Mouse (Mus musculus) gonadal fat pad, adult 2 months (tissue): ENCODE data around the gene Gns. TPM values are rescaled to one million over a fixed set of nuclear protein-coding genes. Genes with fewer than 3 reads are reported as not detected.
A peak's percentile ranks its signal among the peaks of the same experiment; 100 is the strongest.
"Not testable (repeated sequence)": the region's sequence is repeated elsewhere in the genome, so short reads cannot be mapped to it uniquely, and the experiment has no call there.

Experiments
- DNase-seq: peaks from one replicate; pipeline ENCODE4 v3.0.0-alpha.2; 2012; ENCODE audit warnings: low read depth
- polyA plus RNA-seq: library from polyadenylated mRNA; depleted of rRNA; stranded (reverse); fragments of >200 nt; gene quantifications from 2 replicates; pipeline ENCODE4 v1.2.3, GENCODE M21; 2012; rRNA removed

Gns gene
- 91.2 and 161 TPM in 2 replicates for polyA plus RNA-seq

- DNase-seq: no peak
Observed at GRCm38 (mm10) chr10:121364801-121365564, at the start of gene Gns. Gns (plus strand) TSS chr10:121365090.

GRCm38 (mm10) chr10:121315321-121316283 lies 49.3 kb upstream of the Gns start:
- DNase-seq: no peak

- no peak for DNase-seq
Observed at GRCm38 (mm10) chr10:121316361-121316760, 48.5 kb upstream of the Gns start.

- DNase-seq: no peak
Observed at GRCm38 (mm10) chr10:121318397-121318950, 46.4 kb upstream of the Gns start.

- DNase-seq: peak; percentile 54
Observed at GRCm38 (mm10) chr10:121323493-121323892, 41.4 kb upstream of the Gns start.

GRCm38 (mm10) chr10:121326167-121326566 lies 38.7 kb upstream of the Gns start:
- no peak for DNase-seq

GRCm38 (mm10) chr10:121329586-121329985 lies 35.3 kb upstream of the Gns start:
- DNase-seq: no peak

GRCm38 (mm10) chr10:121330940-121331339 lies 34.0 kb upstream of the Gns start:
- DNase-seq: no peak

GRCm38 (mm10) chr10:121334576-121334975 lies 30.3 kb upstream of the Gns start:
- DNase-seq: no peak

GRCm38 (mm10) chr10:121336536-121336935 lies 28.4 kb upstream of the Gns start:
- DNase-seq: not testable (repeated sequence)

GRCm38 (mm10) chr10:121340754-121341593 lies 23.9 kb upstream of the Gns start:
- no peak for DNase-seq

GRCm38 (mm10) chr10:121342260-121342659 lies 22.6 kb upstream of the Gns start:
- DNase-seq: no peak

GRCm38 (mm10) chr10:121343867-121344266 lies 21.0 kb upstream of the Gns start:
- DNase-seq: no peak

GRCm38 (mm10) chr10:121349244-121349643 lies 15.6 kb upstream of the Gns start:
- DNase-seq: no peak

- DNase-seq: no peak
Observed at GRCm38 (mm10) chr10:121350357-121351065, 14.4 kb upstream of the Gns start.

- no peak for DNase-seq
Observed at GRCm38 (mm10) chr10:121351066-121351581, 13.8 kb upstream of the Gns start, which contains the start of gene Tbc1d30. Tbc1d30 (minus strand) TSS chr10:121351278.

GRCm38 (mm10) chr10:121351692-121352290 lies 13.1 kb upstream of the Gns start:
- DNase-seq: no peak

- no peak for DNase-seq
Observed at GRCm38 (mm10) chr10:121360358-121360757, 4.5 kb upstream of the Gns start.

GRCm38 (mm10) chr10:121363201-121363600 lies 1.7 kb upstream of the Gns start:
- DNase-seq: no peak

- DNase-seq: no peak
Observed at GRCm38 (mm10) chr10:121364306-121364705, 584 bp upstream of the Gns start.
